Mouse (Mus musculus) embryo, embryonic 9.5 days (tissue): Measurements from ENCODE around the gene Lrrc39.

Experiments
- DNase-seq: peaks from one replicate; pipeline ENCODE4 v3.0.0-alpha.2; 2017; ENCODE audit errors: extremely low spot score

Lrrc39 gene

GRCm38 (mm10) chr3:116604570-116604969 lies 41.8 kb downstream of the Lrrc39 start:
- no peak for DNase-seq

GRCm38 (mm10) chr3:116614295-116614892 lies 51.6 kb downstream of the Lrrc39 start, which contains the start of gene Trmt13:
Trmt13 (minus strand) TSS chr3:116614587.
- no peak for DNase-seq

GRCm38 (mm10) chr3:116615318-116616068 lies 52.7 kb downstream of the Lrrc39 start:
- no peak for DNase-seq

- DNase-seq: no peak
Measured at GRCm38 (mm10) chr3:116618855-116619254, 56.1 kb downstream of the Lrrc39 start.

DNA sequence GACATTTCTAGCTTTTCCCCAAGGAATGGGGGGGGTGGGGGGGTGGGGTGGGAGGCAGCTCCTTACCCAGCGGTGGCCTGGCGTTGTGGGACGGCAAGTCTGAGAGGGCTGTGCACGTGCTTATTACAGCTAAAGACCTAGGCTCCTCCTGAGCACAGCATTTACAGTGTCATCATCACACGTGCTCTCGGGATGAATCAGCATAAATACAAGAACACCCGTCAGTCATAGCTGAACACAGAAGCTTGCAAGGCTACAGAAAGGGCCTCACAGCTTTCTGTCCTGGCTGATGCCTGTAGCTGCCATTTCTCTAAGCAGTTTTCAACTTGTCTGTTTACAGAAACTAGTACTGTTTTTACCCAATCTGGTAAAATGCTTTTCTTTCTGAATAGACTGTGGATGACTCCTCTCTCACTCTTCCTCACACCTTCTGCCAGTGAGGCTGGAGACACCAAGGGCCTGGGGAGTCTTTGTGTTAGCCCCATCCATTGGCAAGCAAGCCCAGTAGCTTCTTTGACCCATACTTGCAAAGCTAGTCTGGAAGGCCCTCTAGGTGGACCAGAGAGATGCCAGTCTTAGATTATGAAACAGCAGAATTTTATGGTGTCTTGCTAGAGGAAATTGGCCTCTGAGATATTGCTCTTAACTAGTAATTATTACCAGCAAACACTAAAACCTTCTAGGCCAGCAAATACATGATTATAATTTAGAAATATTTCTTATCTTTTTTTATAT lies 58.0 kb downstream of the Lrrc39 start:
- no peak for DNase-seq

GRCm38 (mm10) chr3:116622641-116623040 lies 59.9 kb downstream of the Lrrc39 start:
- no peak for DNase-seq

DNA sequence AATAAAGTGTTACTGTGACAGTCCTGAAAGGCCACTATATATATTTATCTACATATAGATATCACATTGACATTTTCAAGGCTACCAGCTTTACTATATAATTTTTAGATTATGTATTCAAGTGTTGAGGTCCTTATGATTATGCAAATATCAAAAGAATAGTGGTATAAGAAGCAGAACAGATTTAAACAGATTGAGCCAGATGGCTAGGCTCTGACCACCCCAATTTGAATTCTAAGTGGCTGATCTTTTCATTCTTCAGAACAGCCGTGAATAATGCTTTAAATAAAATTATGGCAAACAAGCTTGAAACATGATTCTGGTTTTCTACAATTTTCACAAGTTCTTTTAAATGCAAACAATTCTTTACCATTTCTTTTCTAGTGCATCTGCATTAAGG lies 68.7 kb downstream of the Lrrc39 start:
- DNase-seq: no peak
